Mouse (Mus musculus): ENCODE data around the gene Gm44805. TPM values are rescaled to one million over a fixed set of nuclear protein-coding genes. Genes with fewer than 3 reads are reported as not detected.
A peak's percentile ranks its signal among the peaks of the same experiment; 100 is the strongest.

Gm44805 gene
- polyA plus RNA-seq, 1 experiment from 2014 or later = 7.2 TPM

DNA sequence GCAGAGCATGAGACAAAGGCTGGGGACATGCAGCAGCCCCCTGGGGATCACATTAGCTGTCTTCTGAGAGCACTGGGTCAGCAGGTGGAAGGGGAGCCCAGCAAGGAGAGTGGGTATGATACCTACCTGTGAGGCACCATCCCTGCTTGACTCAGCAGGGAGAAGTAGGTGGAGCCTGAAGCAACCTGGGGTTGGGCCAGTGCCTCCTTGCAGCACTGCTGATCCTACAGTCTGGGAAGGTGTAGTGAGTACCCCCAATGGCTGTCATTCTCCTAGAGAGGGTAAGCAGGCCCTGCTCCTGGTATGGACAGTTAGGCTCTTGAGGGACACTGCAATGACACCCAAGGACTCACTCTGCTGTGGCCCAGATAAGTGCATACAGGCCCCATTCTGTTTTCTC, 48.9 kb downstream of the Gm44805 start:
- Histone ChIP-seq H3K27me3 (ENCODE audit: control insufficient read depth, insufficient read depth, low read length) (no peaks in the 10 kb centered on the region), H3K36me3 (ENCODE audit: control insufficient read depth, insufficient read depth, low read length) (peaks cover 19% of the 10 kb centered on the region), H3K9ac (ENCODE audit: low read length) (no peak overlapping the region), H3K4me3 (replicated peaks; ENCODE audit: low read length) (no peak overlapping the region), H3K4me2 (ENCODE audit: low read depth, low read length) (no peak overlapping the region), H3K4me1 (ENCODE audit: control insufficient read depth, insufficient read depth, low read length) (no peaks in the 10 kb centered on the region), H3K9me3 (replicated peaks; ENCODE audit: control insufficient read depth, low read length) (no peaks in the 10 kb centered on the region), H3K27ac (ENCODE audit: low read length) (no peak overlapping the region)
- no peak for ATAC-seq (ENCODE audit: insufficient read depth, low FRiP score)

- Histone ChIP-seq H3K36me3 (ENCODE audit: control insufficient read depth, insufficient read depth, low read length) (peaks cover 14% of the 10 kb centered on the region), H3K4me1 (ENCODE audit: control insufficient read depth, insufficient read depth, low read length) (no peaks in the 10 kb centered on the region), H3K9ac (ENCODE audit: low read length) (peak within 1 kb of the TSS; percentile 71), H3K27me3 (ENCODE audit: control insufficient read depth, insufficient read depth, low read length) (no peaks in the 10 kb centered on the region), H3K4me3 (replicated peaks; ENCODE audit: low read length) (peak within 1 kb of the TSS; percentile 60), H3K4me2 (ENCODE audit: low read depth, low read length) (peak within 1 kb of the TSS; percentile 96), H3K27ac (ENCODE audit: low read length) (peak within 1 kb of the TSS; percentile 91), H3K9me3 (replicated peaks; ENCODE audit: control insufficient read depth, low read length) (no peaks in the 10 kb centered on the region)
- WGBS = under 1% methylated on average over 39 of the region's 41 CpGs
- ATAC-seq (ENCODE audit: insufficient read depth, low FRiP score) = peak; percentile 49
Observed at GRCm38 (mm10) chr7:19629361-19629734, 51.9 kb downstream of the Gm44805 start, which contains the start of gene Relb. TSS of gene Relb (minus strand) at chr7:19629438.

GRCm38 (mm10) chr7:19628536-19629360, 52.5 kb downstream of the Gm44805 start:
- under 1% methylated on average over 57 of the region's 57 CpGs for WGBS
- H3K9ac ChIP-seq (ENCODE audit: low read length) = peak overlapping the region; percentile 71

GRCm38 (mm10) chr7:19628192-19628535, 53.1 kb downstream of the Gm44805 start:
- Histone ChIP-seq H3K36me3 (ENCODE audit: control insufficient read depth, insufficient read depth, low read length) (peaks cover 3% of the 10 kb centered on the region; the same call in 1 of the 2 replicates), H3K4me2 (ENCODE audit: low read depth, low read length) (peak overlapping the region; percentile 96), H3K27me3 (ENCODE audit: control insufficient read depth, insufficient read depth, low read length) (no peaks in the 10 kb centered on the region), H3K4me1 (ENCODE audit: control insufficient read depth, insufficient read depth, low read length) (peaks cover 7% of the 10 kb centered on the region; the same call in 1 of the 2 replicates), H3K4me3 (replicated peaks; ENCODE audit: low read length) (peak overlapping the region; percentile 60), H3K27ac (ENCODE audit: low read length) (peak overlapping the region; percentile 91; the same call in 1 of the 2 replicates), H3K9me3 (replicated peaks; ENCODE audit: control insufficient read depth, low read length) (no peaks in the 10 kb centered on the region), H3K9ac (ENCODE audit: low read length) (peak overlapping the region; percentile 52; the same call in 1 of the 2 replicates)
- WGBS = 9% methylated on average over 17 of the region's 17 CpGs
- no peak for ATAC-seq (ENCODE audit: insufficient read depth, low FRiP score)

More at GRCm38 (mm10) chr7:19628536-19629360, 52.5 kb downstream of the Gm44805 start:
- Histone ChIP-seq H3K4me2 (ENCODE audit: low read depth, low read length) (peak overlapping the region; percentile 96), H3K4me1 (ENCODE audit: control insufficient read depth, insufficient read depth, low read length) (0 out of 2 replicates have a peak, but pooled peaks cover 4% of the 10 kb centered on the region), H3K27ac (ENCODE audit: low read length) (peak overlapping the region; percentile 91), H3K4me3 (replicated peaks; ENCODE audit: low read length) (peak overlapping the region; percentile 60), H3K36me3 (ENCODE audit: control insufficient read depth, insufficient read depth, low read length) (peaks cover 9% of the 10 kb centered on the region), H3K27me3 (ENCODE audit: control insufficient read depth, insufficient read depth, low read length) (no peaks in the 10 kb centered on the region), H3K9me3 (replicated peaks; ENCODE audit: control insufficient read depth, low read length) (no peaks in the 10 kb centered on the region)
- ATAC-seq (ENCODE audit: insufficient read depth, low FRiP score) = peak; percentile 92

DNA sequence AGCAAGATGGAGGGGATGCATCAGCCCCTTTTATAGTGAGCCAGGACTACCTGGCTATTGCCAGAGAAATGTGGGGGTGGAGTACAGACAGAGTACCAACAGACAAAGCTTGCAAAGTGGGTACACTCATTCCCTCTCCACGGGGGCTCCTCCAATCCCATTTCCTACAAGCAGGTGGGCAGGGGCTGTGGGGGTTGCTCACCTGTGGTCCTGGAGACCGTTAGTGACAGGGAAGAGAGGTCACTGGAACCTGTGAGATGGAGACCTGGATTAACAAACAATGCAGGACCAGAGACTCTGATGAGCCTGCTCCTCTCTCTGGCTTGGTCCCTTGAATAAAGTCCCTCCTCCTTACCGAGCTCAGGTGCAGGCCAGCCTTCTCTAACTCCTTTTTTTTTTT, 53.5 kb downstream of the Gm44805 start:
- H3K9ac ChIP-seq (ENCODE audit: low read length) = peak overlapping the region; percentile 52; the same call in 1 of the 2 replicates
- no peak for ATAC-seq (ENCODE audit: insufficient read depth, low FRiP score)
- H3K4me1 ChIP-seq (ENCODE audit: control insufficient read depth, insufficient read depth, low read length) = peaks cover 8% of the 10 kb centered on the region; the same call in 1 of the 2 replicates
- H3K27me3 ChIP-seq (ENCODE audit: control insufficient read depth, insufficient read depth, low read length) = no peaks in the 10 kb centered on the region
- H3K36me3 ChIP-seq (ENCODE audit: control insufficient read depth, insufficient read depth, low read length) = no peaks in the 10 kb centered on the region
- no peaks in the 10 kb centered on the region for H3K9me3 ChIP-seq (replicated peaks; ENCODE audit: control insufficient read depth, low read length)
- WGBS = 54% methylated on average over 3 of the region's 3 CpGs
- H3K27ac ChIP-seq (ENCODE audit: low read length) = peak overlapping the region; percentile 91; the same call in 1 of the 2 replicates
- peak overlapping the region; percentile 60 for H3K4me3 ChIP-seq (replicated peaks; ENCODE audit: low read length)
- H3K4me2 ChIP-seq (ENCODE audit: low read depth, low read length) = peak overlapping the region; percentile 96

- Histone ChIP-seq H3K4me1 (ENCODE audit: control insufficient read depth, insufficient read depth, low read length) (peaks cover 14% of the 10 kb centered on the region), H3K27me3 (ENCODE audit: control insufficient read depth, insufficient read depth, low read length) (no peaks in the 10 kb centered on the region), H3K9me3 (replicated peaks; ENCODE audit: control insufficient read depth, low read length) (no peaks in the 10 kb centered on the region), H3K4me2 (ENCODE audit: low read depth, low read length) (no peak overlapping the region), H3K9ac (ENCODE audit: low read length) (no peak overlapping the region; the same call in 1 of the 2 replicates), H3K27ac (ENCODE audit: low read length) (no peak overlapping the region; the same call in 1 of the 2 replicates), H3K4me3 (replicated peaks; ENCODE audit: low read length) (no peak overlapping the region), H3K36me3 (ENCODE audit: control insufficient read depth, insufficient read depth, low read length) (no peaks in the 10 kb centered on the region)
- ATAC-seq (ENCODE audit: insufficient read depth, low FRiP score) = no peak
- WGBS = 61% methylated on average over 2 of the region's 2 CpGs
Observed at GRCm38 (mm10) chr7:19623433-19623832, 57.8 kb downstream of the Gm44805 start.

DNA sequence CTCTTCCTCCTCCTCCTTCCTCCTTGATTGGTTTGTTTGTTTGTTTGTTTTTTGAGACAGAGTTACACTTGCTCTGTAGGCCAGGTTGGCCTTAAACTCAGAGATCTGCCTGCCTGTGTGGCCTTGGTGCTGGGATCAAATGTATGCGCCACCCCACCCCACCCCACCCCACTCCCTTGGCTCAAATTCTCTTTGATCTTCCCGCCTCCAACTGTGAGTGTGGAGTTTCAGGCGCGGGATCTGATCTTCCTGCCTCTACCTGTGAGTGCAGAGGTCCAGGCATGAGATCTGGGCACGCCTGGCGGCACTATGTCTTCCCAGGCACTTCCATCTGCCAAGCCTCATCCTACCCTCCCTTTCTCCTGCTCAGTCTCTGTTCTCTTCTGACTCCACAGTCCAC, 59.0 kb downstream of the Gm44805 start:
- no peaks in the 10 kb centered on the region for H3K9me3 ChIP-seq (replicated peaks; ENCODE audit: control insufficient read depth, low read length)
- ATAC-seq (ENCODE audit: insufficient read depth, low FRiP score) = no peak
- H3K9ac ChIP-seq (ENCODE audit: low read length) = no peak overlapping the region; the same call in 1 of the 2 replicates
- peaks cover 14% of the 10 kb centered on the region for H3K4me1 ChIP-seq (ENCODE audit: control insufficient read depth, insufficient read depth, low read length)
- 32% methylated on average over 6 of the region's 6 CpGs for WGBS
- no peaks in the 10 kb centered on the region for H3K36me3 ChIP-seq (ENCODE audit: control insufficient read depth, insufficient read depth, low read length)
- no peaks in the 10 kb centered on the region for H3K27me3 ChIP-seq (ENCODE audit: control insufficient read depth, insufficient read depth, low read length)
- H3K4me3 ChIP-seq (replicated peaks; ENCODE audit: low read length) = no peak overlapping the region
- H3K4me2 ChIP-seq (ENCODE audit: low read depth, low read length) = no peak overlapping the region
- no peak overlapping the region for H3K27ac ChIP-seq (ENCODE audit: low read length)

Other genes with a start within 250 kb of the Gm44805 start
- 4.3 and 5.9 TPM in 2 replicates for gene Mark4, start 222.6 kb downstream of the Gm44805 start, polyA plus RNA-seq (2015; fragmentation: Nextera tagmentation; extraction: Ambion mirVana)
- gene Exoc3l2, start 218.1 kb downstream of the Gm44805 start, polyA plus RNA-seq (2015; fragmentation: Nextera tagmentation; extraction: Ambion mirVana) = 0.71 and 0.85 TPM in 2 replicates
- gene Bloc1s3, start 173.1 kb downstream of the Gm44805 start, polyA plus RNA-seq (2015; fragmentation: Nextera tagmentation; extraction: Ambion mirVana) = 1.4 and 1.5 TPM in 2 replicates
- gene Trappc6a, start 173.0 kb downstream of the Gm44805 start, polyA plus RNA-seq (2015; fragmentation: Nextera tagmentation; extraction: Ambion mirVana) = 101 and 102 TPM in 2 replicates
- gene Nkpd1, start 163.6 kb downstream of the Gm44805 start, polyA plus RNA-seq (2015; fragmentation: Nextera tagmentation; extraction: Ambion mirVana) = 1.8 and 3.3 TPM in 2 replicates
- gene Ppp1r37, start 118.3 kb downstream of the Gm44805 start, polyA plus RNA-seq (2015; fragmentation: Nextera tagmentation; extraction: Ambion mirVana) = 19.1 and 20.4 TPM in 2 replicates
- gene Zfp296, start 104.1 kb downstream of the Gm44805 start, polyA plus RNA-seq (2015; fragmentation: Nextera tagmentation; extraction: Ambion mirVana) = 2.8 and 3.7 TPM in 2 replicates
- 141 and 153 TPM in 2 replicates for gene Gemin7, start 103.8 kb downstream of the Gm44805 start, polyA plus RNA-seq (2015; fragmentation: Nextera tagmentation; extraction: Ambion mirVana)
- 28.6 and 35.2 TPM in 2 replicates for gene Clasrp, start 76.9 kb downstream of the Gm44805 start, polyA plus RNA-seq (2015; fragmentation: Nextera tagmentation; extraction: Ambion mirVana)
- gene Relb, start 52.0 kb downstream of the Gm44805 start, polyA plus RNA-seq (2015; fragmentation: Nextera tagmentation; extraction: Ambion mirVana) = 9.0 and 11.3 TPM in 2 replicates
- 58.2 and 59.4 TPM in 2 replicates for gene Clptm1, start 16.4 kb downstream of the Gm44805 start, polyA plus RNA-seq (2015; fragmentation: Nextera tagmentation; extraction: Ambion mirVana)
- gene Apoc2, start 3.5 kb downstream of the Gm44805 start, polyA plus RNA-seq (2015; fragmentation: Nextera tagmentation; extraction: Ambion mirVana) = 80.5 and 93.2 TPM in 2 replicates
- 11.4 and 16.8 TPM in 2 replicates for gene Apoc4, start 56 bp upstream of the Gm44805 start, polyA plus RNA-seq (2015; fragmentation: Nextera tagmentation; extraction: Ambion mirVana)
- gene Apoc1, start 11.2 kb upstream of the Gm44805 start, polyA plus RNA-seq (2015; fragmentation: Nextera tagmentation; extraction: Ambion mirVana) = 38.3 and 53.4 TPM in 2 replicates
- 385 and 438 TPM in 2 replicates for gene Apoe, start 17.8 kb upstream of the Gm44805 start, polyA plus RNA-seq (2015; fragmentation: Nextera tagmentation; extraction: Ambion mirVana)
- gene Tomm40, start 34.0 kb upstream of the Gm44805 start, polyA plus RNA-seq (2015; fragmentation: Nextera tagmentation; extraction: Ambion mirVana) = 65.2 and 81.8 TPM in 2 replicates
- 98.6 and 104 TPM in 2 replicates for gene Nectin2, start 69.1 kb upstream of the Gm44805 start, polyA plus RNA-seq (2015; fragmentation: Nextera tagmentation; extraction: Ambion mirVana)
- gene Bcam, start 89.6 kb upstream of the Gm44805 start, polyA plus RNA-seq (2015; fragmentation: Nextera tagmentation; extraction: Ambion mirVana) = 118 and 122 TPM in 2 replicates
- gene Cblc, start 115.4 kb upstream of the Gm44805 start, polyA plus RNA-seq (2015; fragmentation: Nextera tagmentation; extraction: Ambion mirVana) = 31.2 and 32.9 TPM in 2 replicates
- gene Bcl3, start 141.3 kb upstream of the Gm44805 start, polyA plus RNA-seq (2015; fragmentation: Nextera tagmentation; extraction: Ambion mirVana) = 9.2 TPM in 2 replicates
- gene Gm19345, start 170.6 kb upstream of the Gm44805 start, polyA plus RNA-seq (2015; fragmentation: Nextera tagmentation; extraction: Ambion mirVana) = 0.31 and 0.36 TPM in 2 replicates
- gene Ceacam16, start 179.9 kb upstream of the Gm44805 start, polyA plus RNA-seq (2015; fragmentation: Nextera tagmentation; extraction: Ambion mirVana) = not detected in 2 replicates
- 3.2 and 4.8 TPM in 2 replicates for gene Ceacam19, start 206.5 kb upstream of the Gm44805 start, polyA plus RNA-seq (2015; fragmentation: Nextera tagmentation; extraction: Ambion mirVana)
- gene Pvr, start 239.7 kb upstream of the Gm44805 start, polyA plus RNA-seq (2015; fragmentation: Nextera tagmentation; extraction: Ambion mirVana) = 13.3 and 15.8 TPM in 2 replicates

Measured in stomach, embryonic 16.5 days (tissue).